Mouse (Mus musculus): ENCODE data around the gene Psmd12. TPM values are rescaled to one million over a fixed set of nuclear protein-coding genes. Genes with fewer than 3 reads are reported as not detected.

Gene Psmd12
- total RNA-seq, 2 experiments from 2014 or later = 65.9 to 69.3 TPM

GRCm38 (mm10) chr11:107531445-107531844 lies 52.2 kb downstream of the Psmd12 start:
- Histone ChIP-seq H3K4me3 (no peak overlapping the region), H3K27ac (no peak overlapping the region)
- no peak for DNase-seq (ENCODE audit: low spot score in 2 of 2)
- TF ChIP-seq CTCF (conservative IDR thresholded peaks at IDR 0.05) = no peak

DNA sequence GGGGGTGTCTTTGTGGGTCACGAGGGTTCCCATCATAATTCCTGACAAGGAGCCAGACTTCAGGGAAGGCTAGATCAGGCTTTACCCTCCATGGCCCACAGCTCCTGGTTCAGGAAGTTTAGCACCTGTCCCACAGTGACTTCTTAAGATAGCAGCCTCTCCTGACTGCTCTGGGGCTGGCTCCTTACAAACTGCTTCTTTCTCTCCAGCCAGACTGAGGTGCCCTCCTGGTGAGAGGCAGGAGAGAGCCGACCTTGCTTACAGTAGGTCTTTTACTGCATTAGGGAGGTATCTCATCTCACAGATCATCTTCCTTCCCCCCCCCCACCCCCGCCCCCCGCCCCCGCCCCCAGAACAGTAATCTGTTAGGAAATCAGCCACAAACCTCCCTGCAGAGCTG lies 53.0 kb downstream of the Psmd12 start:
- no peak for TF ChIP-seq CTCF (conservative IDR thresholded peaks at IDR 0.05)
- DNase-seq (ENCODE audit: low spot score in 2 of 2) = no peak
- H3K27ac ChIP-seq = no peak overlapping the region

GRCm38 (mm10) chr11:107538994-107539393 lies 59.7 kb downstream of the Psmd12 start:
- TF ChIP-seq CTCF (conservative IDR thresholded peaks at IDR 0.05) = no peak
- Histone ChIP-seq H3K4me3 (no peak overlapping the region), H3K27ac (no peak overlapping the region)
- no peak for DNase-seq (ENCODE audit: low spot score in 2 of 2)

More for the DNA sequence above, 53.0 kb downstream of the Psmd12 start:
- H3K4me3 ChIP-seq = no peak overlapping the region

- no peak for TF ChIP-seq CTCF (conservative IDR thresholded peaks at IDR 0.05)
- Histone ChIP-seq H3K4me3 (no peak overlapping the region), H3K27ac (no peak overlapping the region)
- no peak for DNase-seq (ENCODE audit: low spot score in 2 of 2)
These were observed 61.1 kb downstream of the Psmd12 start for GRCm38 (mm10) chr11:107540339-107540738.

DNA sequence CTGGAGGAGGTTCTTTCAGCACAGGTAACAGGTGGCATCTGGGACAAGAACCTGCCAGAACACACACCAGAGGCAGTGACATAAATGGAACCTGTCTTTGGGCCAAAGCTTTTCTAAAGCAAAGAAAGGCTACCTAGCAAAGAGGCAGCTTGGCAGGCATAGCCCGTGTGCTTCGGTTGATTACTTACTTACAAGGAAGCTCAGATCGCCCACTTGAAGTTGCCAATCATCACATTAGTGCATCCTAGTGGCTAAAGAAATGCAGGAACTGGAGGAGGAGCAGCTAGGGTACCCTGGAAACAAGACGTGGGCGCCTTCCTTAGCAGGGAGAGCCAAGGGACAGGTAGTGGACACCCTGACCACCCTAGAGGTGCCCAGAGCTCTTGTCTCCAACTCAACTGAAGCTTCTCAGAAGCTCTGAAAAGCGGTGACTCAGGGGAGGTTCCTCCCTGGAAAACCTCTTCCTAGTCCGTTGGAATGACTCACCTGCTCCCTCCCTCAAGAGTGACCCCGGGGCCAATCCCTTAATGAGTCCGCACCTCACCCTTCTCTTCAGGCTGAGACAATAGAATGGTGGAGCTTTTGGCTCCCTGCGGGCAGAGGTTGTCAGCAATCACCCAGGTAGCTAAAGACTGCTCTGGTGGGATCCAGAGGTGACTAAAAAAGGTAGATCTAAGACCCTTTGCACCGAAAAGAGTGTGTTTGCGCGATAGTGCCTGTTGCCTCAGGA lies 66.6 kb downstream of the Psmd12 start:
- TF ChIP-seq CTCF (conservative IDR thresholded peaks at IDR 0.05) = no peak
- no peak for DNase-seq (ENCODE audit: low spot score in 2 of 2)
- Histone ChIP-seq H3K27ac (no peak overlapping the region), H3K4me3 (no peak overlapping the region; the same call in 1 of the 2 replicates)

- TF ChIP-seq CTCF (conservative IDR thresholded peaks at IDR 0.05) = peak; percentile 29; the same call in 1 of the 2 replicates
- no peak for DNase-seq (ENCODE audit: low spot score in 2 of 2)
- peak overlapping the region; percentile 51; the same call in 1 of the 2 replicates for H3K27ac ChIP-seq
- H3K4me3 ChIP-seq = peak overlapping the region; percentile 97
These were observed 67.5 kb downstream of the Psmd12 start for GRCm38 (mm10) chr11:107546667-107547301.

- peak; percentile 20 for TF ChIP-seq CTCF (conservative IDR thresholded peaks at IDR 0.05)
- DNase-seq (ENCODE audit: low spot score in 2 of 2) = peak; percentile 18 to 39
- H3K27ac ChIP-seq = peak within 1 kb of the TSS; percentile 87
These were observed 68.3 kb downstream of the Psmd12 start, which contains the start of gene Helz for GRCm38 (mm10) chr11:107547351-107548203. Helz (plus strand) TSS chr11:107547930.

GRCm38 (mm10) chr11:107548204-107548975 lies 69.1 kb downstream of the Psmd12 start:
- DNase-seq (ENCODE audit: low spot score in 2 of 2) = peak in 1 of 2 experiments; percentile 10
- H3K27ac ChIP-seq = peak overlapping the region; percentile 87
- TF ChIP-seq CTCF (conservative IDR thresholded peaks at IDR 0.05) = no peak
- H3K4me3 ChIP-seq = peak overlapping the region; percentile 97

More at GRCm38 (mm10) chr11:107547351-107548203, 68.3 kb downstream of the Psmd12 start, which contains the start of gene Helz:
- peak within 1 kb of the TSS; percentile 97 for H3K4me3 ChIP-seq

Other genes with a start within 250 kb of the Psmd12 start
- 10 to 100 TPM; 54.3 to 60.0 TPM for gene Pitpnc1, start 8.8 kb upstream of the Psmd12 start, total RNA-seq (2021)
- 10 to 100 TPM; 44.9 to 51.5 TPM for gene Helz, start 68.4 kb downstream of the Psmd12 start, total RNA-seq (2021)
- gene Cacng1, start 237.0 kb downstream of the Psmd12 start, total RNA-seq (2021) = not detected

All from layer of hippocampus, adult 2 months (tissue).